Mouse (Mus musculus): ENCODE measurements around the gene Gtpbp10. TPM values are rescaled to one million over a fixed set of nuclear protein-coding genes. Genes with fewer than 3 reads are reported as not detected.

Gtpbp10 gene
- 10.6 TPM for polyA plus RNA-seq (2017; shearing (Covaris generic))

DNA sequence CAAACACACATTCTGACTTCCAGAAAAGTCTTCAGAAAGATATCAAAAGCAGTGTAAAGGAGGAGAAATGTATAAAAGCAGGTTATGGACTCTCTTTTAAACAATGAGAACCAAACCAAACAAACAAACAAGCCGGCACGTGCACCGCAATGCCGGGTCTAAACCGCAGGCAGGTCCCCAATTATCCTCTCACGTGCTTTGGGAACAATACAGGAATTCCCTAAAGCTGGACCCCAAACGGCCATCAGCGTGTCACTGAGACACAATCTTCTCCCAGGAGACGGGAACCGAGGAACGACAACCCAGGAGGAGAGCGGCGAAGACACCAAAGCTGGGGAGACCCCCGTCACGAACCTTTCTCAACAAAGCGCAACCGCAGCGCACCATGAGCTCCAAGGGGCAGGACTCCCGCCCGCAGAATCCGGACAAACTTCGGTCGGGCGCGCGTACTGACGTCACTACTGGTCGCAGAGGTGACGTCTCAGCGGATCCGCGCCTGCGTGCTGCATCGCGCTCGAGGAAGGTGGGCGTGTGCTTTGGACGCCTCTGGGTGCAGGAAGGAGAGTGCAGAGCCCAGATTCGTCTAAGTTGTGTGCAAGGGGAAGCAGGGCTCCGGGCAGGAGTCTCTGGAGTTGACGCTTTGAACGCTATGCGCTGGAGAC lies at the start of gene Gtpbp10:
TSS of gene Gtpbp10 (minus strand) at position 460 of the 662 bp plus-strand sequence.

GRCm38 (mm10) chr5:5573749-5574317 lies 14.5 kb upstream of the Gtpbp10 start, which contains the start of gene Gm8773:
Gm8773 (plus strand) TSS chr5:5573799.

GRCm38 (mm10) chr5:5514196-5515076 lies 44.9 kb downstream of the Gtpbp10 start, which contains the start of gene Cldn12:
Cldn12 (minus strand) TSS chr5:5514958.

Other genes with a start within 250 kb of the Gtpbp10 start
- gene Cdk14, start 139.2 kb downstream of the Gtpbp10 start, polyA plus RNA-seq (2017; shearing (Covaris generic)), result 0.29 TPM
- not detected for gene 1700015F17Rik, start 80.4 kb downstream of the Gtpbp10 start, polyA plus RNA-seq (2017; shearing (Covaris generic))
- gene Cldn12, start 44.6 kb downstream of the Gtpbp10 start, polyA plus RNA-seq (2017; shearing (Covaris generic)), result 1.1 TPM
- not detected for gene Gm8773, start 14.3 kb upstream of the Gtpbp10 start, polyA plus RNA-seq (2017; shearing (Covaris generic))
- 0.17 TPM for gene Cfap69, start 104.7 kb upstream of the Gtpbp10 start, polyA plus RNA-seq (2017; shearing (Covaris generic))
- 0.10 TPM for gene Steap2, start 135.0 kb upstream of the Gtpbp10 start, polyA plus RNA-seq (2017; shearing (Covaris generic))
- gene Steap1, start 189.8 kb upstream of the Gtpbp10 start, polyA plus RNA-seq (2017; shearing (Covaris generic)), result not detected